Mouse (Mus musculus) brain, embryonic 14.5 days (tissue): Measurements from ENCODE around the gene Hbs1l.

ENCODE experiments used
- CTCF ChIP-seq: fragments of 200-500 bp; IDR thresholded peaks from 2 replicates; pipeline ENCODE4 v1.5.1; 2012; ENCODE audit warnings: inconsistent platforms, mild to moderate bottlenecking, moderate library complexity, borderline replicate concordance; ENCODE audit not compliant: insufficient read depth, insufficient read length; ENCODE audit errors: extremely low read depth
- POLR2A ChIP-seq: fragments of 200-500 bp; IDR thresholded peaks from 2 replicates; pipeline ENCODE4 v1.6.1; 2012; ENCODE audit warnings: mild to moderate bottlenecking, inconsistent platforms, borderline replicate concordance; ENCODE audit not compliant: poor library complexity, insufficient read depth, insufficient read length, severe bottlenecking; ENCODE audit errors: extremely low read depth

GRCm38 (mm10) chr10:21400031-21400430 is 104.3 kb downstream of the Hbs1l start:
- TF ChIP-seq CTCF (no peak), POLR2A (no peak)
